Mouse (Mus musculus) effector memory CD4-positive, alpha-beta T cell, adult 5 months (primary cell): ENCODE results near the gene AI854703. TPM values are rescaled to one million over a fixed set of nuclear protein-coding genes. Genes with fewer than 3 reads are reported as not detected.

Source experiments
- polyA plus RNA-seq: library from polyadenylated mRNA; unstranded; fragments of 100-300 nt; shearing (Covaris generic); gene quantifications from one replicate; pipeline ENCODE4 v1.2.1, GENCODE M21; 2017

AI854703 gene
- 2.6 TPM for polyA plus RNA-seq

GRCm38 (mm10) chr6:48626464-48626863 lies at the start of gene AI854703:
Gene AI854703, plus strand, starts transcription at chr6:48626764.

GRCm38 (mm10) chr6:48589194-48589750 lies 37.3 kb upstream of the AI854703 start, which contains the start of gene Gm45021:
Gene Gm45021, plus strand, starts transcription at chr6:48589610.

GRCm38 (mm10) chr6:48593158-48594042 lies 33.2 kb upstream of the AI854703 start, which contains the start of the genes Repin1 and Gm44965:
Gene Repin1, plus strand, starts transcription at chr6:48593883.
Gene Gm44965, plus strand, starts transcription at chr6:48593941.

GRCm38 (mm10) chr6:48601271-48602079 lies 25.1 kb upstream of the AI854703 start, which contains the start of gene Zfp775:
Gene Zfp775, plus strand, starts transcription at chr6:48602063.

GRCm38 (mm10) chr6:48646995-48647394 lies 20.4 kb downstream of the AI854703 start, which contains the start of gene Gimap8:
Gene Gimap8, plus strand, starts transcription at chr6:48647234.

GRCm38 (mm10) chr6:48675931-48676859 lies 49.6 kb downstream of the AI854703 start, which contains the start of gene Gimap9:
Gene Gimap9, plus strand, starts transcription at chr6:48676129.

Other genes starting within 250 kb of the AI854703 start
- gene Krba1, start 231.2 kb upstream of the AI854703 start, polyA plus RNA-seq: 21.2 TPM
- gene Zfp467, start 180.9 kb upstream of the AI854703 start, polyA plus RNA-seq: 4.6 TPM
- gene Sspo, start 178.5 kb upstream of the AI854703 start, polyA plus RNA-seq: not detected
- gene Atp6v0e2, start 89.1 kb upstream of the AI854703 start, polyA plus RNA-seq: 0.61 TPM
- 10.6 TPM for gene Lrrc61, start 72.0 kb upstream of the AI854703 start, polyA plus RNA-seq
- not detected for gene Rarres2, start 54.0 kb upstream of the AI854703 start, polyA plus RNA-seq
- gene Gm45021, start 37.2 kb upstream of the AI854703 start, polyA plus RNA-seq: not detected
- 7.2 TPM for gene Repin1, start 32.9 kb upstream of the AI854703 start, polyA plus RNA-seq
- not detected for gene Gm44965, start 32.8 kb upstream of the AI854703 start, polyA plus RNA-seq
- gene Zfp775, start 24.7 kb upstream of the AI854703 start, polyA plus RNA-seq: 7.6 TPM
- gene Gimap8, start 20.5 kb downstream of the AI854703 start, polyA plus RNA-seq: 173 TPM
- 226 TPM for gene Gimap9, start 49.4 kb downstream of the AI854703 start, polyA plus RNA-seq
- 1,360 TPM for gene Gimap4, start 57.8 kb downstream of the AI854703 start, polyA plus RNA-seq
- 1,977 TPM for gene Gimap6, start 81.5 kb downstream of the AI854703 start, polyA plus RNA-seq
- gene Gm28053, start 91.8 kb downstream of the AI854703 start, polyA plus RNA-seq: 22.4 TPM
- gene Gimap7, start 91.9 kb downstream of the AI854703 start, polyA plus RNA-seq: 257 TPM
- gene Gimap1, start 112.3 kb downstream of the AI854703 start, polyA plus RNA-seq: 398 TPM
- gene Gimap5, start 119.4 kb downstream of the AI854703 start, polyA plus RNA-seq: 153 TPM
- 1,843 TPM for gene Gimap3, start 144.1 kb downstream of the AI854703 start, polyA plus RNA-seq
- gene Tmem176a, start 214.2 kb downstream of the AI854703 start, polyA plus RNA-seq: 4.3 TPM
- 9.9 TPM for gene Tmem176b, start 214.7 kb downstream of the AI854703 start, polyA plus RNA-seq
- gene Aoc1, start 246.1 kb downstream of the AI854703 start, polyA plus RNA-seq: not detected